Mouse (Mus musculus) MEL (cell line): ENCODE results near the gene Vmn1r14.

Experiments used
- CTCF ChIP-seq, 3 experiments: IDR thresholded peaks in 2 of 3; conservative IDR thresholded peaks in 1 of 3; 2 replicates each; pipeline ENCODE4 v1.5.1; 2011 to 2012; ENCODE audit warnings: low read length in 3 of 3, low read depth in 2 of 3, mild to moderate bottlenecking in 2 of 3, improper control_type of control experiment in 1 of 3, inconsistent platforms in 1 of 3, mixed read lengths in 1 of 3, moderate library complexity in 1 of 3; ENCODE audit not compliant: control insufficient read depth in 1 of 3, insufficient read depth in 1 of 3, poor library complexity in 1 of 3, severe bottlenecking in 1 of 3
- ELF1 ChIP-seq: IDR thresholded peaks from 2 replicates; pipeline ENCODE4 v1.6.1; 2014; ENCODE audit warnings: low read depth, mild to moderate bottlenecking, inconsistent platforms, low read length, improper control_type of control experiment, moderate library complexity
- EP300 ChIP-seq, 2 experiments: IDR thresholded peaks; 2 replicates each; pipeline ENCODE4 v1.6.1; 2011; ENCODE audit warnings: improper control_type of control experiment in 2 of 2, low read length in 2 of 2, low read depth in 1 of 2, mild to moderate bottlenecking in 1 of 2
- KAT2A ChIP-seq: conservative IDR thresholded peaks from 2 replicates; pipeline ENCODE4 v1.6.1; 2012; ENCODE audit warnings: low read depth, low read length, improper control_type of control experiment, inconsistent platforms
- MAX ChIP-seq: IDR thresholded peaks from 2 replicates; pipeline ENCODE4 v1.6.1; 2011; ENCODE audit warnings: low read length, improper control_type of control experiment
- MAZ ChIP-seq: IDR thresholded peaks from 2 replicates; pipeline ENCODE4 v1.6.1; 2012; ENCODE audit warnings: low read depth, mild to moderate bottlenecking, inconsistent platforms, low read length, improper control_type of control experiment
- NRF1 ChIP-seq: IDR thresholded peaks from 2 replicates; pipeline ENCODE4 v1.6.1; 2014; ENCODE audit warnings: low read depth, mild to moderate bottlenecking, inconsistent platforms, low read length, improper control_type of control experiment, moderate library complexity; ENCODE audit not compliant: poor library complexity, insufficient read depth, severe bottlenecking
- POLR2A ChIP-seq, 2 experiments: IDR thresholded peaks; 2 replicates each; pipeline ENCODE4 v1.6.1; 2011 to 2012; ENCODE audit warnings: low read length in 2 of 2, mild to moderate bottlenecking in 2 of 2, control low read depth in 1 of 2, improper control_type of control experiment in 1 of 2, low read depth in 1 of 2, moderate library complexity in 1 of 2; ENCODE audit not compliant: control insufficient read depth in 1 of 2, insufficient read depth in 1 of 2, poor library complexity in 1 of 2
- POLR2AphosphoS2 ChIP-seq: IDR thresholded peaks from 2 replicates; pipeline ENCODE4 v1.6.1; 2011; ENCODE audit warnings: low read length, improper control_type of control experiment
- POLR2AphosphoS5 ChIP-seq: IDR thresholded peaks from 2 replicates; pipeline ENCODE4 v1.6.1; 2012; ENCODE audit warnings: low read depth, borderline replicate concordance, mild to moderate bottlenecking, inconsistent platforms, low read length, moderate library complexity, mixed read lengths
- UBTF ChIP-seq: IDR thresholded peaks from 2 replicates; pipeline ENCODE4 v1.6.1; 2012; ENCODE audit warnings: low read depth, mild to moderate bottlenecking, inconsistent platforms, low read length, improper control_type of control experiment, moderate library complexity, borderline replicate concordance; ENCODE audit not compliant: insufficient read depth
- ZC3H11A ChIP-seq: IDR thresholded peaks from 2 replicates; pipeline ENCODE4 v1.6.1; 2012; ENCODE audit warnings: low read depth, mild to moderate bottlenecking, inconsistent platforms, low read length, improper control_type of control experiment

DNA sequence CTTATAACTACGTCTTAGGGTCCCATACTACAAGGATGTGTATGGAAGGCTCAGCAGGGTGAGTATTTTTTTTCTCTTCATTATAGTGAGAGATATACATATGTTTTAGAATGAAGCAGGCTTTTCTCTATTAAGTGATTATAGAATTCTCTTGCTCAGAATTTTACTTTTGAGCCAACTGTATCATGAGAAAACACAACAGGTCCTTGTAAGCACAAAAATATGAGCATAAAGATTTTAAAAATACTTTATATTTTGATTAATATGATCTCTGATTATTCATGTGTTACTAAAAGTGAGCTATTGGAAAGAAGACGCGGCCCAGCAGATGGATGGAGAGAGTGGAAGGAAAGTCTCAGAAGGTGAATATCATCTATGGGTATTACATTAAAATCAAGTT is at the start of gene Vmn1r14:
- TF ChIP-seq POLR2A (IDR thresholded peaks at IDR 0.05; ENCODE audit: control insufficient read depth in 1 of 2, insufficient read depth in 1 of 2, low read depth in 1 of 2, low read length in 2 of 2, poor library complexity in 1 of 2) (no peak), POLR2AphosphoS2 (no peak), POLR2AphosphoS5 (no peak), UBTF (no peak), EP300 (IDR thresholded peaks at IDR 0.05; ENCODE audit: low read depth in 1 of 2, low read length in 2 of 2) (no peak), KAT2A (no peak), NRF1 (no peak), ELF1 (no peak), MAX (no peak), ZC3H11A (no peak), MAZ (no peak), CTCF (IDR thresholded peaks at IDR 0.05 in 2 of 3, conservative IDR thresholded peaks at IDR 0.05 in 1 of 3; ENCODE audit: control insufficient read depth in 1 of 3, insufficient read depth in 1 of 3, low read depth in 2 of 3, low read length in 3 of 3, poor library complexity in 1 of 3, severe bottlenecking in 1 of 3) (no peak)
